Mouse (Mus musculus) megakaryocyte progenitor cell, adult 5-6 weeks (primary cell): ENCODE data around the gene Tspan12. TPM values are rescaled to one million over a fixed set of nuclear protein-coding genes. Genes with fewer than 3 reads are reported as not detected.

Experiments
- ATAC-seq: replicated peaks from 2 replicates; pipeline ENCODE4 v1.8.0; 2016; ENCODE audit warnings: mild to moderate bottlenecking, moderate TSS enrichment, inconsistent platforms; ENCODE audit not compliant: poor library complexity
- total RNA-seq, 2 experiments: library from RNA; stranded (forward) in 1 of 2; stranded (reverse) in 1 of 2; fragments of 157-497, 149-512 nt in 1 of 2; fragments of 200-1000 nt in 1 of 2; gene quantifications; 2 replicates each; pipeline versions ENCODE4 v1.2.3 to v1.2.4; 2015 to 2017

Tspan12 gene
- total RNA-seq, 2 experiments from 2014 or later, result 0.12 TPM; not detected in 1

- ATAC-seq, result peak; percentile 68
Observed at GRCm38 (mm10) chr6:21787274-21787673, 65.0 kb downstream of the Tspan12 start.

- ATAC-seq, result no peak; the same call in 1 of the 2 replicates
Observed at GRCm38 (mm10) chr6:21774213-21774916, 78.0 kb downstream of the Tspan12 start.

GRCm38 (mm10) chr6:21769447-21769809, 82.9 kb downstream of the Tspan12 start:
- no peak for ATAC-seq

GRCm38 (mm10) chr6:21768745-21769446, 83.4 kb downstream of the Tspan12 start:
- ATAC-seq, result no peak

GRCm38 (mm10) chr6:21767787-21768221, 84.5 kb downstream of the Tspan12 start:
- no peak for ATAC-seq

- no peak for ATAC-seq
Observed at GRCm38 (mm10) chr6:21747536-21747935, 104.8 kb downstream of the Tspan12 start.

- ATAC-seq, result no peak
Observed at GRCm38 (mm10) chr6:21744615-21745266, 107.6 kb downstream of the Tspan12 start.

- no peak for ATAC-seq
Observed at GRCm38 (mm10) chr6:21740606-21741005, 111.7 kb downstream of the Tspan12 start.

GRCm38 (mm10) chr6:21722238-21722637, 130.1 kb downstream of the Tspan12 start:
- no peak for ATAC-seq

Other genes starting within 250 kb of the Tspan12 start
- gene Ing3, start 97.1 kb upstream of the Tspan12 start, total RNA-seq (2015), result 42.9 and 46.0 TPM in 2 replicates
- 33.5 and 36.3 TPM in 2 replicates for gene Ing3, start 97.1 kb upstream of the Tspan12 start, total RNA-seq (2017)
- 1.1 and 6.0 TPM in 2 replicates for gene Cped1, start 133.4 kb upstream of the Tspan12 start, total RNA-seq (2015)
- 1.2 and 3.2 TPM in 2 replicates for gene Cped1, start 133.4 kb upstream of the Tspan12 start, total RNA-seq (2017)